Mouse (Mus musculus) bone marrow macrophage, adult 2 months (primary cell): ENCODE measurements around the gene Epas1.

ENCODE experiments used
- CTCF ChIP-seq: IDR thresholded peaks from 2 replicates; pipeline ENCODE4 v1.5.1; 2012; ENCODE audit warnings: low read depth, mild to moderate bottlenecking, low read length, moderate library complexity
- POLR2A ChIP-seq: IDR thresholded peaks from 2 replicates; pipeline ENCODE4 v1.6.1; 2012; ENCODE audit warnings: mild to moderate bottlenecking, low read depth, low read length, borderline replicate concordance

- no peak for TF ChIP-seq CTCF
- no peak for TF ChIP-seq POLR2A
Measured at GRCm38 (mm10) chr17:86732024-86732423, 21.5 kb upstream of the Epas1 start.
